Mouse (Mus musculus): ENCODE data around the gene Gucy1b2. TPM values are rescaled to one million over a fixed set of nuclear protein-coding genes. Genes with fewer than 3 reads are reported as not detected.

Gene Gucy1b2
- 0.14 and 0.17 TPM in 2 replicates for polyA plus RNA-seq (2015; fragmentation: Nextera tagmentation; extraction: Ambion mirVana)

DNA sequence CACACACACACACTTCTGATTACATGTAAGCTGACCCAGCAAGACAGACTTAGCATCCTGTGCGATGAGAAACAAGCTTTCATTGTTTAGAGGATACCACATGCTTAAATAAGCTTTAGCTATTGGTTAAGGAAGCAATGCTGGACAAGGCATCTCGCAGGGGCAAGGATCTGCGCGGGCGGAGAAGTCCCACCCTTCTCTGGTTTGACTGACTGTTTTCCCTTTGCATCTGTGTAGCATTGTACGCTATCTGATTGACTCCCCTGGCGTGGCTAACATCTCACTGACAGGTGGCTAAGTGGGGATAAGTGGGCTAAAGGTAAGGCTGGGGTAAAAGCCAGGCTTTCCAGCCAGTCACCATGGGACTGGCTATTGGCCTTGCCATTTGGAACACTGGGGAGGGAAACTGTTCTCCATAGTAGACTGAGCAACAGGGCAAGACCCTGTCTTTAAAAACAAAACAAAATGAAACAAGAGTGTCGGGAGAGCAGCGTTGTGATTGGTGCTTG lies at the start of gene Gucy1b2:
Gene Gucy1b2 (minus strand): TSS at position 51 of the 509 bp plus-strand sequence.
- ATAC-seq = 0 out of 2 replicates have a peak, but pooled peaks have one; percentile 28
- Histone ChIP-seq H3K9me3 (ENCODE audit: low read length) (no peaks in the 10 kb centered on the region), H3K4me3 (ENCODE audit: low read depth, low read length) (no peak within 1 kb of the TSS), H3K4me2 (replicated peaks; ENCODE audit: low read depth, low read length) (peak within 1 kb of the TSS; percentile 23; the same call in 1 of the 2 replicates), H3K27me3 (replicated peaks; ENCODE audit: insufficient read depth, low read length) (no peaks in the 10 kb centered on the region), H3K4me1 (ENCODE audit: insufficient read depth, low read depth, low read length) (no peaks in the 10 kb centered on the region), H3K9ac (replicated peaks; ENCODE audit: low read depth) (no peak within 1 kb of the TSS), H3K27ac (ENCODE audit: low read length) (no peak within 1 kb of the TSS), H3K36me3 (ENCODE audit: insufficient read depth, low read length) (no peaks in the 10 kb centered on the region)
- WGBS = 52% methylated on average over 9 of the region's 9 CpGs
- no peak for DNase-seq (ENCODE audit: low spot score)
- TF ChIP-seq EP300 (IDR thresholded peaks at IDR 0.05) (no peak), CTCF (IDR thresholded peaks at IDR 0.05) (no peak)

DNA sequence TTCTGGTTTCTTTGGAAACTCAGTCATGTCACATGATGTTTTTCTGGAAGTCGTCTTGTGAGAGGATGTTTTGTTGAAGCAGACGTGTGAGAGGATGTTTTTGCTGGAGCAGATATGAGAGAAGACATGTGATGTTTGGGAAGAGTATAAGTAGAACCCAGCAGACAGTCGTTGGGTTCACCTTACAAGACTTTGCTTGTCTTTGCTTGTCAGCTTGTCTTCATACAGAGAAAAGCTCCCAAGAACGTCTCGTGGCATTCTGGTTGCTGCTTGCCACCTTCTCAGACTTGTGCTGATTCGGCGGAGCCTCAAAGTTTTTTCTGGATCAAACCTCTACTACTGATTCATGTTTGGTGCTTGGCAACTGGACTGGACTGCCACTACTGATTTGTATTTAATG lies 41.3 kb upstream of the Gucy1b2 start:
- no peak overlapping the region for H3K9ac ChIP-seq (replicated peaks; ENCODE audit: low read depth)

GRCm38 (mm10) chr14:62496501-62496900 lies 40.4 kb upstream of the Gucy1b2 start:
- WGBS = 26% methylated on average over 1 of the region's 1 CpGs
- Histone ChIP-seq H3K9ac (replicated peaks; ENCODE audit: low read depth) (no peak overlapping the region), H3K36me3 (ENCODE audit: insufficient read depth, low read length) (no peaks in the 10 kb centered on the region), H3K4me1 (ENCODE audit: insufficient read depth, low read depth, low read length) (no peaks in the 10 kb centered on the region), H3K9me3 (ENCODE audit: low read length) (no peaks in the 10 kb centered on the region), H3K27ac (ENCODE audit: low read length) (no peak overlapping the region), H3K4me2 (replicated peaks; ENCODE audit: low read depth, low read length) (no peak overlapping the region), H3K27me3 (replicated peaks; ENCODE audit: insufficient read depth, low read length) (no peaks in the 10 kb centered on the region), H3K4me3 (ENCODE audit: low read depth, low read length) (no peak overlapping the region)
- DNase-seq (ENCODE audit: low spot score) (no peak), ATAC-seq (no peak)
- no peak for TF ChIP-seq EP300 (IDR thresholded peaks at IDR 0.05)
- no peak for TF ChIP-seq CTCF (IDR thresholded peaks at IDR 0.05)

More for the DNA sequence above, 41.3 kb upstream of the Gucy1b2 start:
- H3K27me3 ChIP-seq (replicated peaks; ENCODE audit: insufficient read depth, low read length) = no peaks in the 10 kb centered on the region
- no peak overlapping the region for H3K4me2 ChIP-seq (replicated peaks; ENCODE audit: low read depth, low read length)
- DNase-seq (ENCODE audit: low spot score) = no peak
- no peaks in the 10 kb centered on the region for H3K36me3 ChIP-seq (ENCODE audit: insufficient read depth, low read length)
- H3K27ac ChIP-seq (ENCODE audit: low read length) = no peak overlapping the region
- no peak for ATAC-seq
- H3K9me3 ChIP-seq (ENCODE audit: low read length) = no peaks in the 10 kb centered on the region
- WGBS = 65% methylated on average over 7 of the region's 7 CpGs
- H3K4me1 ChIP-seq (ENCODE audit: insufficient read depth, low read depth, low read length) = no peaks in the 10 kb centered on the region
- TF ChIP-seq CTCF (IDR thresholded peaks at IDR 0.05) (no peak), EP300 (IDR thresholded peaks at IDR 0.05) (no peak)
- H3K4me3 ChIP-seq (ENCODE audit: low read depth, low read length) = no peak overlapping the region

GRCm38 (mm10) chr14:62493456-62493855 lies 37.4 kb upstream of the Gucy1b2 start:
- H3K36me3 ChIP-seq (ENCODE audit: insufficient read depth, low read length) = no peaks in the 10 kb centered on the region
- no peak for ATAC-seq
- H3K9ac ChIP-seq (replicated peaks; ENCODE audit: low read depth) = no peak overlapping the region
- DNase-seq (ENCODE audit: low spot score) = no peak
- no peak overlapping the region for H3K4me2 ChIP-seq (replicated peaks; ENCODE audit: low read depth, low read length)
- TF ChIP-seq CTCF (IDR thresholded peaks at IDR 0.05) = no peak
- TF ChIP-seq EP300 (IDR thresholded peaks at IDR 0.05) = no peak
- 66% methylated on average over 5 of the region's 5 CpGs for WGBS
- no peaks in the 10 kb centered on the region for H3K9me3 ChIP-seq (ENCODE audit: low read length)
- no peak overlapping the region for H3K27ac ChIP-seq (ENCODE audit: low read length)
- no peak overlapping the region for H3K4me3 ChIP-seq (ENCODE audit: low read depth, low read length)
- no peaks in the 10 kb centered on the region for H3K4me1 ChIP-seq (ENCODE audit: insufficient read depth, low read depth, low read length)
- no peaks in the 10 kb centered on the region for H3K27me3 ChIP-seq (replicated peaks; ENCODE audit: insufficient read depth, low read length)

DNA sequence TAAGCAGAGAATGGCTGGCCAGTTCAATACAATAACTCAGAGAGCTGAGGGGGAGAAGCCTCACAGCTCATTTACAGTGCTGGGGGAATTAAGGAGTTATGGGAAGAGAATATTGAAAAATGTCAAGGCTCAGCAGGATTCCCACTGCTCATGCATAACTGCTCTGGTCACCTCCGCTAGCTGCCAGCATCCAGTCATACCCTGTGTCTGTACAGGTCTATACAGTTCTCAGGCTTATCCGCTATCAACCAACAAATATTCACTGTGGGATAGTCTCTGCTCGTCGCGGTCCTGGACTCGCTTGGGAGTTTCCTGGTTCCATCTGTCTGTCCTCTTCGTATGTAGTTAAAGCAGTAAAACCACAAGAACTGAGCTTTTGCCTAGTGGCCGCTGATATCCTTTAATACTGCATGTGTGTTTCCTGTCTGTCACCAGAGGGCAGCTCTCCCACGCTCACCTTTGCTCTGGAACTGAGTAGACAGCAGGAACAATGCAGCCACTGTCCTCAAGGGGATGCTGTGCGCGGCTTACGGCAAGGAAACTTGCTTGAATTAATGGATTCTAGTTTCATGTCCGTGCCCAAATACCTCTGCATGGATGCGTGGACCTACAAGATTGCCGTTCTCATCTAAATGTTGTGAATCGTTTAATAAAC lies 36.2 kb upstream of the Gucy1b2 start:
- Histone ChIP-seq H3K36me3 (ENCODE audit: insufficient read depth, low read length) (no peaks in the 10 kb centered on the region), H3K9me3 (ENCODE audit: low read length) (no peaks in the 10 kb centered on the region), H3K27me3 (replicated peaks; ENCODE audit: insufficient read depth, low read length) (no peaks in the 10 kb centered on the region), H3K4me2 (replicated peaks; ENCODE audit: low read depth, low read length) (0 out of 2 replicates have a peak overlapping the region, but pooled peaks have one; percentile 22), H3K4me1 (ENCODE audit: insufficient read depth, low read depth, low read length) (no peaks in the 10 kb centered on the region), H3K4me3 (ENCODE audit: low read depth, low read length) (no peak overlapping the region), H3K9ac (replicated peaks; ENCODE audit: low read depth) (no peak overlapping the region), H3K27ac (ENCODE audit: low read length) (no peak overlapping the region)
- ATAC-seq (peak; percentile 88), DNase-seq (ENCODE audit: low spot score) (peak; percentile 93)
- WGBS = 28% methylated on average over 16 of the region's 16 CpGs
- TF ChIP-seq EP300 (IDR thresholded peaks at IDR 0.05) (no peak), CTCF (IDR thresholded peaks at IDR 0.05) (peak; percentile 100)

DNA sequence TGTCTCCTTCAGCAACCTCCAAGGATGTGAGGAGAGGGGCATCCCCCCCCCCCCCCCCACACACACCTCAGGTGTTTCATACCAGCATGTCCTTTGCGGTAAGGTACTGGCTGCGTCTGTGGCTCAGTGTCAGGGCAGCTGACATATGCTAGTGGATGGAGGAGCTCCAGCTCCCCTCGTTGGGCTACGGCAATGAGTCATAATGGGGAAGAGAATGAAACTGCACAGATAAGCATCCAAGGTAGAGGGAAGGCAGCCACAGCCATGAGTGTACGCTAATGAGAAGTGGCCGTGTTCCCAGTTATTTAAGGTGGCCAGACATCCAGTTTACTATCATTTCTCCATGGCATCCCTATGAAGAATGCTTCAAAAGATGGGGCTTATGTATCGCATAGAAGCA lies 32.2 kb upstream of the Gucy1b2 start:
- Histone ChIP-seq H3K27me3 (replicated peaks; ENCODE audit: insufficient read depth, low read length) (no peaks in the 10 kb centered on the region), H3K9me3 (ENCODE audit: low read length) (no peaks in the 10 kb centered on the region), H3K36me3 (ENCODE audit: insufficient read depth, low read length) (no peaks in the 10 kb centered on the region), H3K4me1 (ENCODE audit: insufficient read depth, low read depth, low read length) (no peaks in the 10 kb centered on the region), H3K9ac (replicated peaks; ENCODE audit: low read depth) (no peak overlapping the region), H3K4me2 (replicated peaks; ENCODE audit: low read depth, low read length) (no peak overlapping the region), H3K4me3 (ENCODE audit: low read depth, low read length) (no peak overlapping the region), H3K27ac (ENCODE audit: low read length) (no peak overlapping the region)
- no peak for TF ChIP-seq EP300 (IDR thresholded peaks at IDR 0.05)
- TF ChIP-seq CTCF (IDR thresholded peaks at IDR 0.05) = no peak
- ATAC-seq (no peak), DNase-seq (ENCODE audit: low spot score) (no peak)
- 82% methylated on average over 7 of the region's 7 CpGs for WGBS

Data from lung, postnatal 0 days (tissue).